Mouse (Mus musculus) CH12.LX (cell line): ENCODE data around the gene Actn2.

Experiments used
- BHLHE40 ChIP-seq: IDR thresholded peaks from 2 replicates; pipeline ENCODE4 v1.6.1; 2011; ENCODE audit warnings: mild to moderate bottlenecking, low read depth, low read length, improper control_type of control experiment
- CHD2 ChIP-seq: IDR thresholded peaks from 2 replicates; pipeline ENCODE4 v1.6.1; 2011; ENCODE audit warnings: low read length, improper control_type of control experiment
- CTCF ChIP-seq, 2 experiments: IDR thresholded peaks in 1 of 2; conservative IDR thresholded peaks in 1 of 2; 2 replicates each; pipeline ENCODE4 v1.5.1; 2011 to 2012; ENCODE audit warnings: low read depth in 2 of 2, low read length in 2 of 2, improper control_type of control experiment in 1 of 2, inconsistent platforms in 1 of 2, mild to moderate bottlenecking in 1 of 2, moderate library complexity in 1 of 2
- E2F4 ChIP-seq: IDR thresholded peaks from 2 replicates; pipeline ENCODE4 v1.6.1; 2011; ENCODE audit warnings: low read depth, low read length, improper control_type of control experiment; ENCODE audit not compliant: insufficient replicate concordance
- GABPA ChIP-seq: IDR thresholded peaks from 2 replicates; pipeline ENCODE4 v1.6.1; 2012; ENCODE audit warnings: low read depth, low read length, improper control_type of control experiment, inconsistent platforms; ENCODE audit not compliant: insufficient replicate concordance
- POLR2A ChIP-seq: IDR thresholded peaks from 2 replicates; pipeline ENCODE4 v1.6.1; 2011; ENCODE audit warnings: low read depth, mild to moderate bottlenecking, improper control_type of control experiment, low read length
- RAD21 ChIP-seq: IDR thresholded peaks from 2 replicates; pipeline ENCODE4 v1.6.1; 2011; ENCODE audit warnings: low read depth, mild to moderate bottlenecking, low read length, improper control_type of control experiment, moderate library complexity
- RCOR1 ChIP-seq: conservative IDR thresholded peaks from 2 replicates; pipeline ENCODE4 v1.6.1; 2012; ENCODE audit warnings: low read depth, mild to moderate bottlenecking, inconsistent platforms, low read length, improper control_type of control experiment
- SIN3A ChIP-seq: IDR thresholded peaks from 2 replicates; pipeline ENCODE4 v1.6.1; 2012; ENCODE audit warnings: low read length, improper control_type of control experiment, inconsistent platforms
- USF1 ChIP-seq: IDR thresholded peaks from 2 replicates; pipeline ENCODE4 v1.6.1; 2014; ENCODE audit warnings: low read depth, mild to moderate bottlenecking, inconsistent platforms, low read length, improper control_type of control experiment
- ZKSCAN1 ChIP-seq: IDR thresholded peaks from 2 replicates; pipeline ENCODE4 v1.6.1; 2012; ENCODE audit warnings: low read depth, inconsistent platforms, low read length, improper control_type of control experiment, borderline replicate concordance

GRCm38 (mm10) chr13:12356184-12356583 lies 15.6 kb upstream of the Actn2 start:
- TF ChIP-seq POLR2A (no peak), CTCF (conservative IDR thresholded peaks at IDR 0.05 in 1 of 2, IDR thresholded peaks at IDR 0.05 in 1 of 2; ENCODE audit: low read depth in 2 of 2, low read length in 2 of 2) (no peak), CHD2 (no peak), BHLHE40 (no peak), RCOR1 (no peak), RAD21 (no peak), ZKSCAN1 (no peak), USF1 (no peak), SIN3A (no peak), E2F4 (no peak), GABPA (no peak)
